Mouse (Mus musculus) liver, embryonic 11.5 days (tissue): ENCODE data around the gene Clec12b. TPM values are rescaled to one million over a fixed set of nuclear protein-coding genes. Genes with fewer than 3 reads are reported as not detected.
A peak's percentile ranks its signal among the peaks of the same experiment; 100 is the strongest.

Experiments
- ATAC-seq: fragments of 200-750 bp; cut with Nextera tagmentation; replicated peaks from 2 replicates; pipeline ENCODE4 v1.8.0; 2017; ENCODE audit warnings: moderate number of reproducible peaks, mild to moderate bottlenecking, moderate TSS enrichment, moderate library complexity; ENCODE audit not compliant: low FRiP score
- DNase-seq: peaks from one replicate; pipeline ENCODE4 v3.0.0-alpha.2; 2017; ENCODE audit warnings: low spot score
- H3K27ac ChIP-seq: fragments of 300-500 bp; sonication (generic); 2 replicates; pipeline ENCODE4 v1.5.1; 2014; ENCODE audit warnings: mild to moderate bottlenecking, low read depth, low read length, control low read depth
- H3K27me3 ChIP-seq: fragments of 300-500 bp; sonication (generic); replicated peaks from 2 replicates; pipeline ENCODE4 v1.6.1; 2014; ENCODE audit warnings: low read length, mixed read lengths; ENCODE audit not compliant: control insufficient read depth, insufficient read depth
- H3K36me3 ChIP-seq: fragments of 300-500 bp; sonication (generic); 2 replicates; pipeline ENCODE4 v1.6.1; 2014; ENCODE audit warnings: mild to moderate bottlenecking, low read length, moderate library complexity, mixed read lengths; ENCODE audit not compliant: control insufficient read depth, insufficient read depth
- H3K4me1 ChIP-seq: fragments of 300-500 bp; sonication (generic); replicated peaks from 2 replicates; pipeline ENCODE4 v1.6.1; 2014; ENCODE audit warnings: low read length, mixed read lengths; ENCODE audit not compliant: control insufficient read depth, insufficient read depth
- H3K4me2 ChIP-seq: fragments of 300-500 bp; sonication (generic); 2 replicates; pipeline ENCODE4 v1.6.1; 2014; ENCODE audit warnings: mild to moderate bottlenecking, control low read depth, moderate library complexity
- H3K4me3 ChIP-seq: fragments of 300-500 bp; sonication (generic); 2 replicates; pipeline ENCODE4 v1.5.1; 2014; ENCODE audit warnings: low read depth, low read length, control low read depth
- H3K9ac ChIP-seq: fragments of 300-500 bp; sonication (generic); 2 replicates; pipeline ENCODE4 v1.6.1; 2014; ENCODE audit warnings: low read depth, low read length, control low read depth
- H3K9me3 ChIP-seq: fragments of 300-500 bp; sonication (generic); 2 replicates; pipeline ENCODE4 v1.6.1; 2016; ENCODE audit warnings: low read length, inconsistent platforms, mixed read lengths; ENCODE audit not compliant: control insufficient read depth
- WGBS: fragments of 180-500 bp; shearing (Covaris S2); extraction: QIAGEN DNeasy Blood & Tissue Kit; methylation state at CpG from one replicate; pipeline ENCODE4 v1.1.7; 2014; 5-methylcytosine and 5-hydroxymethylcytosine counted together
- polyA plus RNA-seq: library from polyadenylated mRNA; unstranded; fragments of >200 nt; fragmentation: Nextera tagmentation; extraction: Ambion mirVana; gene quantifications from 2 replicates; pipeline ENCODE4 v1.2.1, GENCODE M21; 2014

Clec12b gene
- not detected in 2 replicates for polyA plus RNA-seq

GRCm38 (mm10) chr6:129385774-129386173 is at the start of gene Clec12b:
TSS of gene Clec12b (minus strand) at chr6:129385874.
- Histone ChIP-seq H3K4me1 (no peaks in the 10 kb centered on the region), H3K4me3 (no peak within 1 kb of the TSS), H3K36me3 (no peaks in the 10 kb centered on the region), H3K4me2 (no peak within 1 kb of the TSS), H3K9me3 (no peaks in the 10 kb centered on the region), H3K27ac (no peak within 1 kb of the TSS), H3K27me3 (no peaks in the 10 kb centered on the region), H3K9ac (no peak within 1 kb of the TSS)
- ATAC-seq (no peak), DNase-seq (no peak)
- WGBS = 77% methylated on average over 2 of the region's 2 CpGs

GRCm38 (mm10) chr6:129434239-129434638 is 48.6 kb upstream of the Clec12b start:
- Histone ChIP-seq H3K4me1 (no peaks in the 10 kb centered on the region), H3K9ac (no peak overlapping the region), H3K4me3 (no peak overlapping the region), H3K27ac (no peak overlapping the region), H3K9me3 (no peaks in the 10 kb centered on the region), H3K36me3 (no peaks in the 10 kb centered on the region), H3K4me2 (no peak overlapping the region), H3K27me3 (no peaks in the 10 kb centered on the region)
- WGBS = 52% methylated on average over 5 of the region's 5 CpGs
- ATAC-seq (peak; percentile 46; the same call in 1 of the 2 replicates), DNase-seq (no peak)

DNA sequence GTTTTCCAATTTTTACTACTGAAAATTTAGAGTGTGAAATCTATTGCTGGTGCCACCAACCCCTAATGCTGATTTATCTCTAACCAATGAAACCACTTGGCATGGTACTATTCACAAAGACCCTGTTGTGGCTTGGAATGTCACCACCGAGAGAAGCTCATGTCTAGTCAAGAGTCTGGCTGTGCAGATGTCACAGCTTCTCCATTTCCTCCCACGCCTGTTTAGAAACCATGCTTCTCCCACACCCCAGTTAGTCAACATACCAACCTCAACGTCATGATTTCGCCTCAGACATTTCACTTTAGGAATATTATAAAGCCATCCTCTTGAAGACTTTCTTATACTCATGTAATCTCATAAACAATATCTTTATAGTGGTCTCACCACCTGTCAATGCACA is 41.6 kb upstream of the Clec12b start:
- H3K9me3 ChIP-seq = no peaks in the 10 kb centered on the region
- H3K9ac ChIP-seq = no peak overlapping the region
- no peaks in the 10 kb centered on the region for H3K27me3 ChIP-seq
- H3K4me3 ChIP-seq = no peak overlapping the region
- no peaks in the 10 kb centered on the region for H3K36me3 ChIP-seq
- no peak for DNase-seq
- ATAC-seq = no peak
- H3K27ac ChIP-seq = no peak overlapping the region
- WGBS = 52% methylated on average over 4 of the region's 4 CpGs
- no peak overlapping the region for H3K4me2 ChIP-seq
- peaks cover 10% of the 10 kb centered on the region for H3K4me1 ChIP-seq

- Histone ChIP-seq H3K9me3 (no peaks in the 10 kb centered on the region), H3K4me3 (no peak overlapping the region), H3K27me3 (no peaks in the 10 kb centered on the region), H3K36me3 (no peaks in the 10 kb centered on the region), H3K4me1 (peaks cover 10% of the 10 kb centered on the region), H3K9ac (no peak overlapping the region), H3K4me2 (no peak overlapping the region), H3K27ac (no peak overlapping the region)
- DNase-seq = no peak
- 22% methylated on average over 5 of the region's 5 CpGs for WGBS
- peak; percentile 56 for ATAC-seq
Observed at GRCm38 (mm10) chr6:129425812-129426211, 40.1 kb upstream of the Clec12b start.

DNA sequence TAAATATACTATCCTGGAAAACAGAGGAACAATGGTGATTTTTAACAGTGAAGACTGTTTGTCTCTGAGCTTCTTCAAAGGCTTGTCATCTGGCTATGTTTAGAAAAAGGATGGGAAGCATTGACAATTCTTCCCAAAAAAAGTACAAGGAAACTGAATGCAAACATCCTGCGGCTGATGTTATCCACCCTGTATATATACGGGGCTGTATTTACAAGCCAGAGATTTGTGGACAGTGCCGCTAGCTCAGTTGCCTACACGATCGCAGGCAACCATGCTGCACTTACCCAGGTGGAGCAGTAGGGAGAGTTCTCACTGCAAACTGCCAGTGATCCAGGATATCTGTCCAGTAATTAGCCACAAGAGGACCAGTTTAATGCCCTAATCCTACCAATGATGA is 39.5 kb upstream of the Clec12b start:
- H3K36me3 ChIP-seq = no peaks in the 10 kb centered on the region
- peaks cover 10% of the 10 kb centered on the region for H3K4me1 ChIP-seq
- 0 out of 2 replicates have a peak overlapping the region, but pooled peaks have one; percentile 3 for H3K4me2 ChIP-seq
- no peak for DNase-seq
- no peak overlapping the region for H3K27ac ChIP-seq
- H3K27me3 ChIP-seq = no peaks in the 10 kb centered on the region
- 34% methylated on average over 5 of the region's 5 CpGs for WGBS
- H3K9ac ChIP-seq = no peak overlapping the region
- H3K4me3 ChIP-seq = no peak overlapping the region
- no peaks in the 10 kb centered on the region for H3K9me3 ChIP-seq
- peak; percentile 56 for ATAC-seq

DNA sequence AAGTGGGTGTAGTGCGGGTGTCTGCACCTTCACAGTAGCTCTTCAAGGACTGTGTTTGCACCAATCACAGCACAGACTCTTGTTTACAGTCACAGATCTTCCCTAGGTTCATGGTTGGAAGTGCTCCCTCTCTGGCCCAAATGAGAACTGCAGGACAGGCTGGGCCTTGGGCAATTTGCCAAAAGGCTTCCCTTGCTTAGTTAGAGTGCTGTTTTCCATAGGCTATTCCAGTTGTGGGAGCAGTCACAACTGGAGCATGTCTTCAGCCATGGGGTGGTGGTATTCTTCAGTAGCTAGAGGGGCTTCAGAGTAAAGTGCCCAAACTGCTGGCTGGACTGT is 38.0 kb upstream of the Clec12b start:
- WGBS = 15% methylated on average over 1 of the region's 1 CpGs
- no peak overlapping the region for H3K9ac ChIP-seq
- H3K27me3 ChIP-seq = no peaks in the 10 kb centered on the region
- no peaks in the 10 kb centered on the region for H3K9me3 ChIP-seq
- H3K4me1 ChIP-seq = peaks cover 10% of the 10 kb centered on the region
- ATAC-seq (peak; percentile 78), DNase-seq (peak; percentile 60)
- H3K36me3 ChIP-seq = no peaks in the 10 kb centered on the region
- H3K27ac ChIP-seq = no peak overlapping the region
- H3K4me3 ChIP-seq = no peak overlapping the region
- H3K4me2 ChIP-seq = no peak overlapping the region

GRCm38 (mm10) chr6:129423040-129423733 is 37.5 kb upstream of the Clec12b start:
- H3K4me2 ChIP-seq = no peak overlapping the region
- H3K27ac ChIP-seq = no peak overlapping the region
- H3K36me3 ChIP-seq = no peaks in the 10 kb centered on the region
- peaks cover 10% of the 10 kb centered on the region for H3K4me1 ChIP-seq
- no peaks in the 10 kb centered on the region for H3K27me3 ChIP-seq
- DNase-seq (no peak), ATAC-seq (no peak; the same call in 1 of the 2 replicates)
- WGBS = 83% methylated on average over 4 of the region's 4 CpGs
- no peak overlapping the region for H3K9ac ChIP-seq
- no peaks in the 10 kb centered on the region for H3K9me3 ChIP-seq
- H3K4me3 ChIP-seq = no peak overlapping the region

GRCm38 (mm10) chr6:129422311-129422710 is 36.6 kb upstream of the Clec12b start:
- Histone ChIP-seq H3K4me3 (no peak overlapping the region), H3K27ac (no peak overlapping the region), H3K9me3 (no peaks in the 10 kb centered on the region), H3K4me1 (peaks cover 10% of the 10 kb centered on the region), H3K27me3 (no peaks in the 10 kb centered on the region), H3K36me3 (no peaks in the 10 kb centered on the region), H3K4me2 (no peak overlapping the region), H3K9ac (no peak overlapping the region)
- 72% methylated on average over 3 of the region's 3 CpGs for WGBS
- no peak for ATAC-seq
- no peak for DNase-seq

GRCm38 (mm10) chr6:129414177-129414576 is 28.5 kb upstream of the Clec12b start:
- H3K4me1 ChIP-seq = no peaks in the 10 kb centered on the region
- H3K4me3 ChIP-seq = no peak overlapping the region
- H3K9ac ChIP-seq = no peak overlapping the region
- H3K36me3 ChIP-seq = no peaks in the 10 kb centered on the region
- H3K27me3 ChIP-seq = no peaks in the 10 kb centered on the region
- 95% methylated on average over 1 of the region's 1 CpGs for WGBS
- no peak overlapping the region for H3K27ac ChIP-seq
- H3K9me3 ChIP-seq = no peaks in the 10 kb centered on the region
- no peak for ATAC-seq
- no peak overlapping the region for H3K4me2 ChIP-seq
- DNase-seq = no peak
